Mouse (Mus musculus) hindbrain, embryonic 14.5 days (tissue): ENCODE data around the gene Pycr1. TPM values are rescaled to one million over a fixed set of nuclear protein-coding genes. Genes with fewer than 3 reads are reported as not detected.
A peak's percentile ranks its signal among the peaks of the same experiment; 100 is the strongest.

Experiments used
- ATAC-seq: fragments of 200-750 bp; cut with Nextera tagmentation; 2 replicates; pipeline ENCODE4 v1.8.0; 2017; ENCODE audit warnings: moderate number of reproducible peaks, mild to moderate bottlenecking, moderate TSS enrichment, moderate library complexity; ENCODE audit not compliant: low FRiP score
- DNase-seq: peaks from one replicate; pipeline ENCODE4 v3.0.0-alpha.2; 2015; ENCODE audit warnings: low spot score
- H3K27ac ChIP-seq: fragments of 300-500 bp; sonication (generic); 2 replicates; pipeline ENCODE4 v1.5.1; 2014; ENCODE audit warnings: mild to moderate bottlenecking, moderate library complexity
- H3K27me3 ChIP-seq: fragments of 300-500 bp; sonication (generic); 2 replicates; pipeline ENCODE4 v1.6.1; 2014; ENCODE audit warnings: mild to moderate bottlenecking, low read length, mixed read lengths; ENCODE audit not compliant: control insufficient read depth, insufficient read depth
- H3K36me3 ChIP-seq: fragments of 300-500 bp; sonication (generic); replicated peaks from 2 replicates; pipeline ENCODE4 v1.6.1; 2014; ENCODE audit not compliant: control insufficient read depth, insufficient read depth
- H3K4me1 ChIP-seq: fragments of 300-500 bp; sonication (generic); replicated peaks from 2 replicates; pipeline ENCODE4 v1.6.1; 2014; ENCODE audit warnings: antibody characterized with exemption, low read length, mixed read lengths; ENCODE audit not compliant: control insufficient read depth, insufficient read depth
- H3K4me2 ChIP-seq: fragments of 300-500 bp; sonication (generic); replicated peaks from 2 replicates; pipeline ENCODE4 v1.6.1; 2014; ENCODE audit warnings: mild to moderate bottlenecking, moderate library complexity
- H3K4me3 ChIP-seq: fragments of 300-500 bp; sonication (generic); replicated peaks from 2 replicates; pipeline ENCODE4 v1.5.1; 2014; ENCODE audit warnings: mild to moderate bottlenecking, low read length
- H3K9ac ChIP-seq: fragments of 300-500 bp; sonication (generic); 2 replicates; pipeline ENCODE4 v1.6.1; 2014
- H3K9me3 ChIP-seq: fragments of 300-500 bp; sonication (generic); 2 replicates; pipeline ENCODE4 v1.6.1; 2016; ENCODE audit warnings: low read length; ENCODE audit not compliant: control insufficient read depth
- WGBS: fragments of 180-500 bp; shearing (Covaris S2); extraction: QIAGEN DNeasy Blood & Tissue Kit; methylation state at CpG from one replicate; pipeline ENCODE4 v1.1.7; 2014; 5-methylcytosine and 5-hydroxymethylcytosine counted together
- polyA plus RNA-seq: library from polyadenylated mRNA; unstranded; fragments of >200 nt; fragmentation: Nextera tagmentation; extraction: Ambion mirVana; gene quantifications from 2 replicates; pipeline ENCODE4 v1.2.1, GENCODE M21; 2014

Gene Pycr1
- polyA plus RNA-seq, 1 experiment from 2014 or later: 16.8 TPM

- Histone ChIP-seq H3K9me3 (no peaks in the 10 kb centered on the region), H3K9ac (peak overlapping the region; percentile 69), H3K27me3 (no peaks in the 10 kb centered on the region), H3K4me3 (peak overlapping the region; percentile 76), H3K4me1 (peaks cover 26% of the 10 kb centered on the region), H3K27ac (peak overlapping the region; percentile 66), H3K36me3 (peaks cover 63% of the 10 kb centered on the region), H3K4me2 (peak overlapping the region; percentile 95)
- ATAC-seq: peak; percentile 81
- DNase-seq: peak; percentile 83
- under 1% methylated on average over 45 of the region's 53 CpGs for WGBS
These were observed 18.9 kb downstream of the Pycr1 start for GRCm38 (mm10) chr11:120624680-120625111.

GRCm38 (mm10) chr11:120623961-120624679 lies 19.4 kb downstream of the Pycr1 start:
- WGBS: 13% methylated on average over 28 of the region's 30 CpGs
- no peaks in the 10 kb centered on the region for H3K9me3 ChIP-seq
- DNase-seq (peak; percentile 45), ATAC-seq (no peak)
- no peaks in the 10 kb centered on the region for H3K27me3 ChIP-seq
- H3K27ac ChIP-seq: peak overlapping the region; percentile 66
- peak overlapping the region; percentile 95 for H3K4me2 ChIP-seq
- peaks cover 20% of the 10 kb centered on the region for H3K4me1 ChIP-seq
- H3K36me3 ChIP-seq: peaks cover 64% of the 10 kb centered on the region
- H3K9ac ChIP-seq: peak overlapping the region; percentile 69
- H3K4me3 ChIP-seq: peak overlapping the region; percentile 76

DNA sequence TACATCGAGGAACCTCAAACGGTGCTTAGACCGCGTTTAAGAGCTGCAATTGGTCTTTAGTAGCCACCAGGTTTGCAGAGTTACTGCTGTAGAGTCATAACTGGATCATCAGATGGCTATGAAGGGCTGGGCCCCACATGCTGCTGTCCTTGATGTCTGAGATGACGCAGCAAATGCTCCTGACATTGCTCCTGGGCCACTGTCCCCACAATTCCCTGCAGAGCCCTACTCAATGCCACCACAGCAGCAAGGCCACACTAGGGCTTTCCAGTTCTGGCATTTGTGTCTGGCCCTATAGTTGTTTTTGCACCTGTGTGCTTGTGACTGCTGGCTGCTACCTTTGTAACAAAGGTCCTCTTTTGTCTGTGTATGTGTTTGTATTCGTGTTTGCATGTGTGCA lies 20.8 kb downstream of the Pycr1 start:
- H3K27ac ChIP-seq: no peak overlapping the region
- 92% methylated on average over 6 of the region's 6 CpGs for WGBS
- peaks cover 66% of the 10 kb centered on the region for H3K36me3 ChIP-seq
- H3K4me2 ChIP-seq: no peak overlapping the region
- no peak overlapping the region for H3K4me3 ChIP-seq
- H3K9me3 ChIP-seq: no peaks in the 10 kb centered on the region
- ATAC-seq (no peak), DNase-seq (no peak)
- no peak overlapping the region for H3K9ac ChIP-seq
- H3K4me1 ChIP-seq: peaks cover 20% of the 10 kb centered on the region
- H3K27me3 ChIP-seq: no peaks in the 10 kb centered on the region

DNA sequence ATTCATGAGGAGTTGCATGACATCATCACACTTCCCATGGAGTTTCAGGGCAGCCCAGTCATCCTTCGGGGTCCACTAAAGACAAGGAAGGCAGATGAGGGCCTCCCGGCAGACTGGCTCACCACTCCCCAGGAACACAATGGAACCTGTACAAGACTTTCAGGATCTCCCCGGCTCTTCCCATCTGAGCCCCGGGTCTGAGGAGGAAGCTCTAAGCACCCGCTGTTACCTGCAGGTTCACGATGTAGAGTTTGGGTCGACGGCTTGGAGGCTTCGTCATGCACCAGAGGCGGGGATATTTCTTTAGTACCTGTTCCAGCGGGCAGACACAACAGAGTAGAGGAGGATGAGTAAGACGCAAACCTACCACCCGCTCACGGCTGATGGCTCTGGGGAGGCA lies 23.4 kb downstream of the Pycr1 start:
- Histone ChIP-seq H3K4me1 (peaks cover 33% of the 10 kb centered on the region), H3K27ac (no peak overlapping the region), H3K9ac (no peak overlapping the region), H3K4me2 (no peak overlapping the region), H3K4me3 (no peak overlapping the region), H3K36me3 (peaks cover 60% of the 10 kb centered on the region), H3K9me3 (no peaks in the 10 kb centered on the region), H3K27me3 (no peaks in the 10 kb centered on the region)
- no peak for ATAC-seq
- WGBS: 95% methylated on average over 14 of the region's 14 CpGs
- no peak for DNase-seq

DNA sequence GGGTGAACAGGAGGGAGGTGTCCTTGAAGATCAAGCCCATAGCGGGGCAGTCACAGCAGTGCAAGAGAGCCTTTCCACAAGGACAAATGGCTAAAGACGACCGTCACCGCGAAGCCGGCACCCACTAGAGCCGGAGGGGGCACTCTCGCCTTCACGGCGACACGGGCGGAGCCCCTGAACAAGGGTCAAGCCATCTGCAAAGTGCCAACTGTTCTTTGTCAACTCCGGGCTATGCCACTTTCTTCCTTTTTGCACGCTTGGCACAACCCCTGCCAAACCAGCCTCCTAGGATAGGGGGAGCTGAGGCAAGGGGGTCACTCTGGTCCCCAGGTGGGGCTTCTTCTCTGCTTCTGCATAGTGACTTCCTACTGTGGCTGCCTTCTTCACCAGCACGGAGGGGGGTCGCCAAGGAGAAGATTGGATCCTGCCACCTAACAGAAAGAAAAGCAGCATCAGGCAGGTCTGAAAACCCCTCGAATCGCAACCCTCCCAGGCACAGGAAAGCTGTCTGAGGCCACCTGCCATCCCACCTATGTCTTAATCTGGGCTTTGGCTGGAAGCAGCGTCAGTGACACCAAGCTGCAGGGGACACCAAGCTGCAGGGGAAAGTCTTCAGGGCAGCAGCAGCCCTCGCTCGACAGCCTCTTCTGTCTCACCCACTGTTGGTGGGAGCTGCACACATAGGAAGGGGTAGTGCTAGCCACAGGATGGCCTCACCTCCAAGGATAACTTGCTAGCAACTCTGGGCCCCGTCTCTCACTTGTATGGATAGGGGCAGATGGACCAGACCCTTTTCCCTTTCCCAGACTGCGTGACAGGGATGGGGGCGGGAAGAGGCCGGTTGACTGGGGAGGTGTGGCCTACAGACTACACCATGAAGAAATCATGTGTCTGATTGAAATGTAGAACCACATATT lies 24.7 kb downstream of the Pycr1 start:
- Histone ChIP-seq H3K27me3 (no peaks in the 10 kb centered on the region), H3K36me3 (peaks cover 67% of the 10 kb centered on the region), H3K4me3 (no peak overlapping the region), H3K27ac (0 out of 2 replicates have a peak overlapping the region, but pooled peaks have one; percentile 4), H3K9me3 (no peaks in the 10 kb centered on the region), H3K4me2 (no peak overlapping the region), H3K4me1 (peaks cover 25% of the 10 kb centered on the region), H3K9ac (no peak overlapping the region)
- DNase-seq: no peak
- 93% methylated on average over 25 of the region's 25 CpGs for WGBS
- ATAC-seq: no peak

GRCm38 (mm10) chr11:120617519-120618112 lies 26.0 kb downstream of the Pycr1 start, which contains the start of gene Pcyt2:
TSS of gene Pcyt2 (minus strand) at chr11:120617936.
- Histone ChIP-seq H3K27ac (peak within 1 kb of the TSS; percentile 84), H3K4me1 (peaks cover 18% of the 10 kb centered on the region), H3K27me3 (no peaks in the 10 kb centered on the region), H3K36me3 (peaks cover 70% of the 10 kb centered on the region), H3K9me3 (no peaks in the 10 kb centered on the region), H3K4me2 (peak within 1 kb of the TSS; percentile 80), H3K4me3 (peak within 1 kb of the TSS; percentile 80), H3K9ac (peak within 1 kb of the TSS; percentile 78)
- peak; percentile 92 for DNase-seq
- ATAC-seq: peak; percentile 95
- 1% methylated on average over 56 of the region's 56 CpGs for WGBS

- H3K4me2 ChIP-seq: peak overlapping the region; percentile 80
- 53% methylated on average over 4 of the region's 4 CpGs for WGBS
These were observed 26.8 kb downstream of the Pycr1 start for GRCm38 (mm10) chr11:120616617-120617294.

DNA sequence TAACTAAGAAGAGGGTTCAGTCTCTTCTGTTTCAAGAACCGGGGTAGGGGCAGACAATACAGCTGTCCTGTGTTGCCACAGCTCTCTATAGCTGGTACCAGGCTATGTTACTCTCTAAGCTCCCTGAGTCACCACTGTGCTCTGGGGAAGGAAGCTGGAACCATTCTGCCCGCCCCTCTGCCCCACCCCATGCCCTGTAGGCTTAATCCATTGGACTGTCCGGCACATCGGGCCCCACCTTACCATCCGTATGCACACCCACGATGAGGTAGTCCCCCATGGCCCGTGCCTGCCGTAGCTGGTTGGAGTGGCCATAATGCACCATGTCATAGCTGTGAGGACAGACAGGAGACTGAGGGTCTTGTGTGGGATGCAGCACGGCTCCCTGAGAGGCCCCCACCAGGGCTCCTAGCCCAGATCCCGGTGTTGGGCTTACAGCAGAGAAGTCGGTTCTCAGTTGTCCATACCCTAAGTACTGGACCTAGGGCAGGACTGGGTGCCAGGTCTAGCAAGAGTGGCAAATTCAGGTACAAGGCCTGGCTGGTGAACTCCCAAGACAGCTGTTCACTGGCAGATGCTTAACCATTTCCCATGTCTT lies 27.9 kb downstream of the Pycr1 start:
- Histone ChIP-seq H3K4me2 (0 out of 2 replicates have a peak overlapping the region, but pooled peaks have one; percentile 80), H3K9me3 (no peaks in the 10 kb centered on the region), H3K9ac (no peak overlapping the region), H3K36me3 (peaks cover 72% of the 10 kb centered on the region), H3K27me3 (no peaks in the 10 kb centered on the region), H3K4me3 (0 out of 2 replicates have a peak overlapping the region, but pooled peaks have one; percentile 80), H3K4me1 (peaks cover 18% of the 10 kb centered on the region), H3K27ac (no peak overlapping the region)
- no peak for DNase-seq
- 92% methylated on average over 11 of the region's 11 CpGs for WGBS
- ATAC-seq: no peak

More at GRCm38 (mm10) chr11:120616617-120617294, 26.8 kb downstream of the Pycr1 start:
- Histone ChIP-seq H3K9ac (peak overlapping the region; percentile 78), H3K4me3 (peak overlapping the region; percentile 80), H3K4me1 (peaks cover 18% of the 10 kb centered on the region), H3K9me3 (no peaks in the 10 kb centered on the region), H3K36me3 (peaks cover 72% of the 10 kb centered on the region), H3K27me3 (no peaks in the 10 kb centered on the region), H3K27ac (peak overlapping the region; percentile 84)
- ATAC-seq: no peak
- no peak for DNase-seq
